Mouse (Mus musculus) heart, postnatal 25 days (tissue): ENCODE results near the gene Gm10644. TPM values are rescaled to one million over a fixed set of nuclear protein-coding genes. Genes with fewer than 3 reads are reported as not detected.
A peak's percentile ranks its signal among the peaks of the same experiment; 100 is the strongest.

Experiments used
- DNase-seq: peaks from one replicate; pipeline ENCODE4 v3.0.0; 2022; ENCODE audit warnings: low spot score
- intact Hi-C: fragments of 180-260 bp; cut with DNase I; formaldehyde crosslinking; loops from one replicate; pipeline ENCODE4 v1.15.1; 2025
- microRNA-seq: library from miRNA; unstranded; fragments of <30 nt; microRNA quantifications from one replicate; pipeline ENCODE4 v1.2.0, GENCODE M21; 2022
- total RNA-seq, 2 experiments: library from RNA; stranded (reverse); gene quantifications; 2 replicates each; pipeline ENCODE4 v1.2.3; 2021

The Gm10644 gene
- total RNA-seq, 2 experiments from 2014 or later: 0.61 to 0.70 TPM

DNA sequence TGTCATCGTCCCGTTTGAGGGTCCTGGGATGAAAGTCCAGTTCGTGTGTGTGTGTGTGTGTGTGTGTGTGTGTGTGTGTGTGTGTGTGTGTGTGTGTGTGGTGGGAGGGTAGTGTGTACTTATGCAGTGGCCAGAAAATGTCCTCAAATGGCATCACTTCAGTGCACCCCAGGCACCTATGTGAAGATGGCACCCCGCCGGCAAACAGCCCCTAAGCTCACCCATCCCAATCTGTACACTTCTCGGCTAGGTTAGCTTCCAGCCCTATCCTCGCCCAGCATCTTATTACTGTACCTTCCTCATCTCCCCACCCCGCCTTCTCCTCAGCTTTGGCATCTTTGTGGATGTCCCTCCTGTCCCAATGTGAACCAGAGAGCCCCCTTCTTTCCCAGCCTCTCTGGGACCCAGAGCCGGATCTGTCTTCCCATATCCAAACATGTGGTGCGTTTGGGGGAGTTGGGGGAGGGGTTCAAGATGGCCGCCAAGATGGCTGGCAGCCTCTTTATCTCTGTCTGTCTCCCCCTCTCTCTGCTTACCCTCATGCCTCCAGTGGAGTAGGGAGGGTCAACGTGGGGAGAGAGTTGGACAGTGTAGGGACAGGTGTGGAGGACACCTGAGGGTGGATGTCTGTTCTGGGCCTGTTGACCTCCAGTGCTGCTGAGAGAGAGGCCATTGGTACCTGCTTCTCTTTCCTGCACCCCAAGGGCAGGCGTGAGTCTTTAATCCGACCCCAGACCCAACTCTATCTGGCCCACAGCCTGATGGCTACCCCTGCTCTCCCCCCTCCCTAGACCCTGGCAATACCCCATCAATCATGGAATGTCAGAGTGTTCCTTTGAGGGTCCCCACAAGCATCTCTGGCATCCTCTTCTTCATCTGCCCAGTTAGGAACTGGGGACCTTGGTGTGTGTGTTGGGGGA lies 53.2 kb downstream of the Gm10644 start:
- intact Hi-C loops: no loop called here
- no peak for DNase-seq

DNA sequence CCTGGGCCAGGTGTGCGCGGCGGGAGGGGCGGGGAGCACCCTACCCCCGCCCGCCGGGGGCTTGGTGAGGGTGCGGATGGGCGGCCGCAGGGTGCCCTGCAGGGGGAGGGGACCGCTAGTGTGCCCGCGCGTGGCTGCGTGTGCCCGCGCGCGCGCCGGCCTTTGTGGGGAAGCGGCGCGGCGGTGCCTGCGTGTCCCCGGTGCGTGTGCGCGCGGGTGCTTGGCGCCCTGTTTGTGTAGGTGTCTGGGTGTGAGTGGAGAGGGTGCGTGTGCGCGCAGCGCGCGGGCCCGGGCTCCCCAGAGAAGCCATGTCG lies 54.1 kb downstream of the Gm10644 start:
- DNase-seq: no peak
- intact Hi-C loops: no loop called here

GRCm38 (mm10) chr8:83900266-83900956 lies 54.6 kb downstream of the Gm10644 start:
- intact Hi-C loops: no loop called here
- DNase-seq: no peak

GRCm38 (mm10) chr8:83899363-83900252 lies 55.4 kb downstream of the Gm10644 start, which contains the start of gene Adgrl1:
Gene Adgrl1 (plus strand): TSS chr8:83900105.
- intact Hi-C loops: no loop called here
- DNase-seq: peak; percentile 77

DNA sequence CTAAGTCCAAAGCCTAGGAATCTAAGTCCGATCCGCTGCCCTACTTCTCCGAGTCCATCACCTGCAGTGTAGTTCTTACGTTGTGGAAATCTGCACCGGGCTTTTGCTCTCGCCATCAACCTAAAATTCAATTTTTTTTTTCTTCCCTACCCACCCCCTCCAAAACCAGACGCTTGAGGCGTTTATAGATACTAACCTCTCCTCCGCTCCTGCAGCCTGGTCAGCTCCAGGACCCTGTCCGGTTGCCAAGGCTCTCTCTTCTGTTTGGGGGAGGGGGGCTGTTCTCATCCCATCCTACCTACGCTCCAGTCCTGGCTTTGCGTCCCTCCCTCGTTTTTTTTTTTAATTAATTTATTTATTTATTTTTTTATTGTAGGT lies 56.0 kb downstream of the Gm10644 start:
- DNase-seq: no peak
- intact Hi-C loops: no loop called here

DNA sequence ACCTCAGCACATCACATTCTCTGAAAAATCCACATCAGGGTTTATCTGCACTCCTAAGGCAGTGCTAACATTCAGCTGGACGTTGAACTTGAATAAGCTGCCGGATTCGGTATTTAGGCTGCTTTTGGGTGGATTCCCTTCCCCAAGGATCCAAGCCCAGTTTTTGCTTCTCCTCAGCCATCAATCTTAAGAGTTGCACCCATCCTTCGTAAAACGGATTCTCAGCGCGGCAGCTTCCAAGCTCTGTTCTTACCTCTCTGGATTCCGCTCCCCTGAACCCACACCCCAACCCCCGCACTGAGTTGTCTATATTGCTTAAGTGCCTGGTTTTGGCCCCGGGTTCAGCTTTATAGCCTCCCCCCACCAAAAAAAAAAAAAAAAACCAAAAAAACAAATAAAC lies 56.5 kb downstream of the Gm10644 start:
- intact Hi-C loops: no loop called here

GRCm38 (mm10) chr8:83897211-83897610 lies 57.8 kb downstream of the Gm10644 start:
- no peak for DNase-seq
- intact Hi-C loops: no loop called here

More for the DNA sequence above, 56.5 kb downstream of the Gm10644 start:
- DNase-seq: no peak

- DNase-seq: no peak
These were observed 58.5 kb downstream of the Gm10644 start for GRCm38 (mm10) chr8:83896461-83896860.

GRCm38 (mm10) chr8:83895894-83896293 lies 59.1 kb downstream of the Gm10644 start:
- DNase-seq: no peak
- intact Hi-C loops: loop anchor here (1.0 to 2.0 kb wide), 3 partner anchors 59 to 231 kb away; partner anchors contain the start of genes Asf1b and Gm10644

More at GRCm38 (mm10) chr8:83896461-83896860, 58.5 kb downstream of the Gm10644 start:
- intact Hi-C loops: loop anchor here (1.0 kb wide), 1 partner anchor 59 kb away; the partner anchor contains the start of genes Asf1b and Gm10644

DNA sequence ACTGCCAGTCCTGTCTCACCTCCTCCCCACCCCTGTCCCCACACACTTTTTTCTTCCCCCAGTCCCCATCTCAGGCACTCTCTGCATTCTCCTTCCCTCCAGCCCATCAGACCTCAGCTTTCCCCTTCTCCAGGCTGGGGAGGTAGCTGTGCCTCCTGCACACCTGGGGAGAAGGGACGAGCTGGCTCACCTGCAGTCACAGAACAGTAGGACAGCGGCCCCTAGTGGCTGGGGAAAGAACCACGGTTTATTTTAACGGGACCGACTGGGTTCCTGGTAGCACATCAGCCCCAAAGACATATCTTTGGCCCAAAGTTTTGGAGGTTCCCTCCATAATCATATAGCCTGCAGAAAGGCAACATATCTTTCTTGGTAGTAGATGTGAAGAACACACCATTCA lies 61.1 kb downstream of the Gm10644 start:
- intact Hi-C loops: loop anchor here (1.0 to 2.0 kb wide), 3 partner anchors 111 to 229 kb away; no protein-coding TSS in a partner anchor
- DNase-seq: no peak

- no peak for DNase-seq
- intact Hi-C loops: no loop called here
These were observed 62.9 kb downstream of the Gm10644 start for GRCm38 (mm10) chr8:83892061-83892460.

GRCm38 (mm10) chr8:83888409-83888808 lies 66.6 kb downstream of the Gm10644 start:
- intact Hi-C loops: no loop called here
- no peak for DNase-seq

Small RNAs within 50 kb of the gene (microRNA-seq; reads per million reads assigned to microRNA genes)
- not detected for gene Gm44330
- not detected for gene Gm44450

Other genes starting within 250 kb of the Gm10644 start
- 10 to 100 TPM; 20.0 to 21.6 TPM for gene Ddx39, start 240.0 kb downstream of the Gm10644 start, total RNA-seq
- 10 to 100 TPM; 39.4 to 56.9 TPM for gene Adgre5, start 213.9 kb downstream of the Gm10644 start, total RNA-seq
- 10 to 100 TPM; 12.7 to 17.8 TPM for gene Adgrl1, start 55.1 kb downstream of the Gm10644 start, total RNA-seq
- 1 to 10 TPM; 1.1 to 1.7 TPM for gene Asf1b, start 302 bp upstream of the Gm10644 start, total RNA-seq
- gene Prkaca, start 17.8 kb upstream of the Gm10644 start, total RNA-seq: 100 to 1,000 TPM; 353 to 360 TPM
- 10 to 100 TPM; 27.4 to 30.9 TPM for gene Samd1, start 42.5 kb upstream of the Gm10644 start, total RNA-seq
- under 1 TPM in 1 of 2 experiments, not detected in 1; 0.26 TPM for gene 1700067K01Rik, start 46.3 kb upstream of the Gm10644 start, total RNA-seq
- 1 to 10 TPM; 2.8 to 3.1 TPM for gene 2210011C24Rik, start 57.0 kb upstream of the Gm10644 start, total RNA-seq
- gene Palm3, start 66.3 kb upstream of the Gm10644 start, total RNA-seq: under 1 TPM; 0.28 to 0.36 TPM
- 1 to 10 TPM; 4.0 to 4.2 TPM for gene Il27ra, start 87.4 kb upstream of the Gm10644 start, total RNA-seq
- not detected for gene Rln3, start 89.8 kb upstream of the Gm10644 start, total RNA-seq
- gene Gm10643, start 109.9 kb upstream of the Gm10644 start, total RNA-seq: 1 to 10 TPM; 3.2 to 3.3 TPM
- 1 to 10 TPM; 8.5 to 9.7 TPM for gene Rfx1, start 111.6 kb upstream of the Gm10644 start, total RNA-seq
- 1 to 10 TPM; 5.9 to 7.2 TPM for gene Dcaf15, start 149.6 kb upstream of the Gm10644 start, total RNA-seq
- gene Podnl1, start 170.8 kb upstream of the Gm10644 start, total RNA-seq: not detected
- gene Cc2d1a, start 192.7 kb upstream of the Gm10644 start, total RNA-seq: 10 to 100 TPM; 10.3 to 11.8 TPM
- under 1 TPM; 0.10 to 0.28 TPM for gene 4930432K21Rik, start 192.8 kb upstream of the Gm10644 start, total RNA-seq
- gene Nanos3, start 230.0 kb upstream of the Gm10644 start, total RNA-seq: 1 to 10 TPM in 1 of 2 experiments, under 1 TPM in 1; 0.73 to 1.4 TPM